In genomic region chr9:60364166-60364781, GRCm38 (mm10) we compare ENCODE assay signal across 18 mouse cellular contexts.
DNase-seq lines count a peak whose midpoint lies in the region; ATAC-seq and TF ChIP-seq lines count a peak whose summit lies in the region.
"Had no signal": no experiment of that assay in that cellular context is flagged by ENCODE, and none has a peak within 500 bp of the region (broad histone marks: within the 10 kb centered on the region; RNA-seq: fewer than 3 reads in every experiment).

No protein-coding gene starts in this region.

- H3K4me2 ChIP-seq in limb, embryonic 14.5 days (replicated peaks; ENCODE audit: low read depth, low read length, severe bottlenecking), result no peak overlapping the region
- H3K4me2 ChIP-seq in hindbrain, embryonic 16.5 days (ENCODE audit: low read length), result no peak overlapping the region
- H3K4me2 ChIP-seq: forebrain, embryonic 12.5 days; heart, embryonic 15.5 days; hindbrain, embryonic 14.5 days; lung, embryonic 15.5 days had no signal

- 32% methylated on average over 14 of the region's 14 CpGs for WGBS in limb, embryonic 14.5 days
- 53% methylated on average over 14 of the region's 14 CpGs for WGBS in hindbrain, embryonic 16.5 days

- no peak overlapping the region for H3K4me3 ChIP-seq in limb, embryonic 14.5 days (replicated peaks; ENCODE audit: low read length)
- H3K4me3 ChIP-seq in hindbrain, embryonic 16.5 days (ENCODE audit: low read length), result no peak overlapping the region
- H3K4me3 ChIP-seq: forebrain, embryonic 12.5 days; heart, embryonic 15.5 days; layer of hippocampus, adult 2 months; lung, embryonic 15.5 days; midbrain, embryonic 10.5 days had no signal

- no peak for TF ChIP-seq POLR2A in limb, embryonic 14.5 days (IDR thresholded peaks at IDR 0.05; ENCODE audit: borderline replicate concordance, extremely low read depth, insufficient read depth, insufficient read length)

- no peaks in the 10 kb centered on the region for H3K9me3 ChIP-seq in limb, embryonic 14.5 days (ENCODE audit: control insufficient read depth, low read length)
- H3K9me3 ChIP-seq in hindbrain, embryonic 16.5 days (ENCODE audit: control insufficient read depth, low read length), result no peaks in the 10 kb centered on the region
- H3K9me3 ChIP-seq: forebrain, embryonic 12.5 days; heart, embryonic 15.5 days; lung, embryonic 15.5 days; midbrain, embryonic 10.5 days had no signal

- no peak overlapping the region for H3K27ac ChIP-seq in limb, embryonic 14.5 days (replicated peaks; ENCODE audit: low read depth, low read length)
- H3K27ac ChIP-seq in hindbrain, embryonic 16.5 days (ENCODE audit: low read depth, low read length), result no peak overlapping the region
- H3K27ac ChIP-seq: forebrain, embryonic 12.5 days; heart, embryonic 15.5 days; hindbrain, embryonic 14.5 days; layer of hippocampus, adult 2 months; lung, embryonic 15.5 days; midbrain, embryonic 10.5 days had no signal

- H3K4me1 ChIP-seq in limb, embryonic 14.5 days (ENCODE audit: control insufficient read depth, insufficient read depth, low read length), result peaks cover 23% of the 10 kb centered on the region
- no peaks in the 10 kb centered on the region for H3K4me1 ChIP-seq in hindbrain, embryonic 16.5 days (ENCODE audit: control insufficient read depth, insufficient read depth, low read depth, low read length)

- no peaks in the 10 kb centered on the region for H3K36me3 ChIP-seq in limb, embryonic 14.5 days (ENCODE audit: control insufficient read depth, insufficient read depth, low read length)
- no peaks in the 10 kb centered on the region for H3K36me3 ChIP-seq in hindbrain, embryonic 16.5 days (ENCODE audit: control insufficient read depth, insufficient read depth, low read length)
- H3K36me3 ChIP-seq: forebrain, embryonic 12.5 days; heart, embryonic 15.5 days; lung, embryonic 15.5 days; midbrain, embryonic 10.5 days had no signal

- DNase-seq in heart, postnatal 4 days, result peak; percentile 14
- DNase-seq in heart, adult 8-10 months (ENCODE audit: low spot score), result no peak
- peak; percentile 48 for DNase-seq in Muller cell, postnatal 12 days (ENCODE audit: inconsistent ontology term)
- DNase-seq in fibroblast of lung, adult 2 months (ENCODE audit: low read depth), result peak; percentile 21
- DNase-seq in limb, embryonic 14.5 days (ENCODE audit: low spot score), result peak; percentile 39
- no peak for DNase-seq in retina, embryonic 14.5 days (ENCODE audit: low spot score)
- DNase-seq: adrenal gland, adult 2 months; gastrocnemius, postnatal 14 days; left cerebral cortex, postnatal 4 days had no signal

- ATAC-seq in limb, embryonic 14.5 days (ENCODE audit: low FRiP score, low read depth), result peak; percentile 23; the same call in 1 of the 2 replicates
- no peak; the same call in 1 of the 2 replicates for ATAC-seq in hindbrain, embryonic 16.5 days
- ATAC-seq: Patski had no signal

- H3K27me3 ChIP-seq in limb, embryonic 14.5 days (ENCODE audit: control insufficient read depth, insufficient read depth, low read length), result no peaks in the 10 kb centered on the region
- no peaks in the 10 kb centered on the region for H3K27me3 ChIP-seq in hindbrain, embryonic 16.5 days (replicated peaks; ENCODE audit: control insufficient read depth, insufficient read depth, low read length)
- H3K27me3 ChIP-seq: CH12.LX; forebrain, embryonic 12.5 days; heart, embryonic 15.5 days; lung, embryonic 15.5 days; Patski had no signal

- no peak overlapping the region for H3K9ac ChIP-seq in limb, embryonic 14.5 days (ENCODE audit: low read depth, low read length, severe bottlenecking)
- no peak overlapping the region for H3K9ac ChIP-seq in hindbrain, embryonic 16.5 days (ENCODE audit: low read depth, low read length)
- H3K9ac ChIP-seq: forebrain, embryonic 12.5 days; heart, embryonic 15.5 days; hindbrain, embryonic 14.5 days; lung, embryonic 15.5 days had no signal

Comparison
In these comparisons a context has a peak if more than half of its experiments do, and no peak if none do; other contexts are left out.
1. DNase-seq: peak in heart, postnatal 4 days (single experiment), Muller cell, postnatal 12 days (single experiment), fibroblast of lung, adult 2 months (single experiment) and limb, embryonic 14.5 days (single experiment); none in heart, adult 8-10 months (single experiment) and retina, embryonic 14.5 days (single experiment).